Mouse (Mus musculus) neural tube, embryonic 11.5 days (tissue): ENCODE measurements around the gene Stk38l. TPM values are rescaled to one million over a fixed set of nuclear protein-coding genes. Genes with fewer than 3 reads are reported as not detected.

ENCODE experiments used
- ATAC-seq: fragments of 200-750 bp; cut with Nextera tagmentation; 2 replicates; pipeline ENCODE4 v1.8.0; 2017; ENCODE audit warnings: moderate number of reproducible peaks, mild to moderate bottlenecking, moderate TSS enrichment, moderate library complexity; ENCODE audit not compliant: insufficient read depth, low FRiP score, low TSS enrichment
- DNase-seq: peaks from one replicate; pipeline ENCODE4 v3.0.0-alpha.2; 2015; ENCODE audit warnings: low spot score
- H3K27ac ChIP-seq: fragments of 300-500 bp; sonication (generic); 2 replicates; pipeline ENCODE4 v1.5.1; 2014; ENCODE audit warnings: low read depth, mild to moderate bottlenecking, low read length
- H3K27me3 ChIP-seq: fragments of 300-500 bp; sonication (generic); 2 replicates; pipeline ENCODE4 v1.6.1; 2014; ENCODE audit warnings: mild to moderate bottlenecking, low read length, mixed read lengths; ENCODE audit not compliant: control insufficient read depth, insufficient read depth
- H3K36me3 ChIP-seq: fragments of 300-500 bp; sonication (generic); 2 replicates; pipeline ENCODE4 v1.6.1; 2014; ENCODE audit warnings: mild to moderate bottlenecking, low read length, moderate library complexity, mixed read lengths; ENCODE audit not compliant: control insufficient read depth, insufficient read depth
- H3K4me1 ChIP-seq: fragments of 300-500 bp; sonication (generic); 2 replicates; pipeline ENCODE4 v1.6.1; 2014; ENCODE audit warnings: low read length, mixed read lengths; ENCODE audit not compliant: control insufficient read depth, insufficient read depth
- H3K4me2 ChIP-seq: fragments of 300-500 bp; sonication (generic); 2 replicates; pipeline ENCODE4 v1.6.1; 2014; ENCODE audit warnings: low read depth, mild to moderate bottlenecking, moderate library complexity
- H3K4me3 ChIP-seq: fragments of 300-500 bp; sonication (generic); 2 replicates; pipeline ENCODE4 v1.5.1; 2014; ENCODE audit warnings: low read depth, low read length
- H3K9ac ChIP-seq: fragments of 300-500 bp; sonication (generic); 2 replicates; pipeline ENCODE4 v1.6.1; 2014; ENCODE audit warnings: mild to moderate bottlenecking, low read length
- H3K9me3 ChIP-seq: fragments of 300-500 bp; sonication (generic); 2 replicates; pipeline ENCODE4 v1.6.1; 2016; ENCODE audit warnings: low read length; ENCODE audit not compliant: control insufficient read depth
- WGBS: fragments of 180-500 bp; shearing (Covaris S2); extraction: QIAGEN DNeasy Blood & Tissue Kit; methylation state at CpG from one replicate; pipeline ENCODE4 v1.1.7; 2014; 5-methylcytosine and 5-hydroxymethylcytosine counted together
- polyA plus RNA-seq: library from polyadenylated mRNA; unstranded; fragments of >200 nt; fragmentation: Nextera tagmentation; extraction: Ambion mirVana; gene quantifications from 2 replicates; pipeline ENCODE4 v1.2.1, GENCODE M21; 2014

Stk38l gene
- polyA plus RNA-seq, 1 experiment from 2014 or later: 19.5 TPM

GRCm38 (mm10) chr6:146697767-146698166 is 27.0 kb upstream of the Stk38l start:
- no peaks in the 10 kb centered on the region for H3K9me3 ChIP-seq
- 74% methylated on average over 5 of the region's 5 CpGs for WGBS
- H3K4me1 ChIP-seq: no peaks in the 10 kb centered on the region
- no peaks in the 10 kb centered on the region for H3K27me3 ChIP-seq
- no peak overlapping the region for H3K27ac ChIP-seq
- no peak overlapping the region for H3K9ac ChIP-seq
- ATAC-seq: no peak
- H3K4me2 ChIP-seq: no peak overlapping the region
- no peaks in the 10 kb centered on the region for H3K36me3 ChIP-seq
- DNase-seq: no peak
- no peak overlapping the region for H3K4me3 ChIP-seq

GRCm38 (mm10) chr6:146698376-146698775 is 26.4 kb upstream of the Stk38l start:
- H3K4me1 ChIP-seq: no peaks in the 10 kb centered on the region
- 83% methylated on average over 4 of the region's 4 CpGs for WGBS
- no peak overlapping the region for H3K4me3 ChIP-seq
- no peak for DNase-seq
- H3K27ac ChIP-seq: no peak overlapping the region
- no peak for ATAC-seq
- H3K9ac ChIP-seq: no peak overlapping the region
- H3K36me3 ChIP-seq: no peaks in the 10 kb centered on the region
- H3K9me3 ChIP-seq: no peaks in the 10 kb centered on the region
- no peaks in the 10 kb centered on the region for H3K27me3 ChIP-seq
- H3K4me2 ChIP-seq: no peak overlapping the region

- WGBS: 98% methylated on average over 1 of the region's 1 CpGs
- Histone ChIP-seq H3K36me3 (no peaks in the 10 kb centered on the region), H3K27me3 (no peaks in the 10 kb centered on the region)
Observed at GRCm38 (mm10) chr6:146700461-146700860, 24.3 kb upstream of the Stk38l start.

GRCm38 (mm10) chr6:146702126-146702881 is 22.5 kb upstream of the Stk38l start:
- Histone ChIP-seq H3K4me1 (no peaks in the 10 kb centered on the region), H3K36me3 (no peaks in the 10 kb centered on the region), H3K27me3 (no peaks in the 10 kb centered on the region), H3K27ac (no peak overlapping the region), H3K4me2 (no peak overlapping the region), H3K9me3 (no peaks in the 10 kb centered on the region), H3K9ac (no peak overlapping the region), H3K4me3 (no peak overlapping the region)
- ATAC-seq (no peak), DNase-seq (no peak)
- WGBS: 53% methylated on average over 11 of the region's 11 CpGs

More at GRCm38 (mm10) chr6:146700461-146700860, 24.3 kb upstream of the Stk38l start:
- Histone ChIP-seq H3K9me3 (no peaks in the 10 kb centered on the region), H3K9ac (no peak overlapping the region), H3K4me1 (no peaks in the 10 kb centered on the region), H3K4me2 (no peak overlapping the region), H3K4me3 (no peak overlapping the region), H3K27ac (no peak overlapping the region)
- no peak for ATAC-seq
- no peak for DNase-seq

- no peaks in the 10 kb centered on the region for H3K36me3 ChIP-seq
- ATAC-seq (no peak), DNase-seq (no peak)
- no peaks in the 10 kb centered on the region for H3K4me1 ChIP-seq
- H3K27ac ChIP-seq: no peak overlapping the region
- no peak overlapping the region for H3K4me3 ChIP-seq
- WGBS: 84% methylated on average over 3 of the region's 3 CpGs
- H3K4me2 ChIP-seq: no peak overlapping the region
- no peaks in the 10 kb centered on the region for H3K9me3 ChIP-seq
- H3K27me3 ChIP-seq: no peaks in the 10 kb centered on the region
- no peak overlapping the region for H3K9ac ChIP-seq
Observed at GRCm38 (mm10) chr6:146703351-146703750, 21.4 kb upstream of the Stk38l start.

- Histone ChIP-seq H3K4me3 (no peak overlapping the region), H3K4me2 (no peak overlapping the region), H3K27me3 (no peaks in the 10 kb centered on the region), H3K9me3 (no peaks in the 10 kb centered on the region), H3K9ac (no peak overlapping the region), H3K4me1 (no peaks in the 10 kb centered on the region), H3K27ac (no peak overlapping the region), H3K36me3 (no peaks in the 10 kb centered on the region)
- ATAC-seq (no peak), DNase-seq (no peak)
- WGBS: 97% methylated on average over 1 of the region's 1 CpGs
Observed at GRCm38 (mm10) chr6:146705631-146706030, 19.2 kb upstream of the Stk38l start.

GRCm38 (mm10) chr6:146719606-146720005 is 5.2 kb upstream of the Stk38l start:
- no peak overlapping the region for H3K9ac ChIP-seq
- H3K4me3 ChIP-seq: no peak overlapping the region
- ATAC-seq (no peak), DNase-seq (no peak)
- H3K27ac ChIP-seq: no peak overlapping the region
- H3K9me3 ChIP-seq: no peaks in the 10 kb centered on the region
- no peaks in the 10 kb centered on the region for H3K36me3 ChIP-seq
- WGBS: 78% methylated on average over 1 of the region's 1 CpGs
- H3K4me1 ChIP-seq: no peaks in the 10 kb centered on the region
- H3K4me2 ChIP-seq: no peak overlapping the region
- H3K27me3 ChIP-seq: no peaks in the 10 kb centered on the region

GRCm38 (mm10) chr6:146723805-146724204 is 990 bp upstream of the Stk38l start:
- no peak for ATAC-seq
- WGBS: 92% methylated on average over 3 of the region's 3 CpGs
- Histone ChIP-seq H3K27ac (no peak overlapping the region), H3K4me1 (no peaks in the 10 kb centered on the region), H3K27me3 (no peaks in the 10 kb centered on the region), H3K36me3 (no peaks in the 10 kb centered on the region), H3K4me3 (no peak overlapping the region), H3K9me3 (no peaks in the 10 kb centered on the region), H3K4me2 (no peak overlapping the region), H3K9ac (no peak overlapping the region)
- DNase-seq: no peak

GRCm38 (mm10) chr6:146725384-146725791 is 593 bp downstream of the Stk38l start:
- ATAC-seq: peak; percentile 51
- Histone ChIP-seq H3K9me3 (no peaks in the 10 kb centered on the region), H3K4me2 (peak overlapping the region; percentile 61), H3K9ac (peak overlapping the region; percentile 79), H3K36me3 (no peaks in the 10 kb centered on the region), H3K27me3 (no peaks in the 10 kb centered on the region), H3K27ac (0 out of 2 replicates have a peak overlapping the region, but pooled peaks have one; percentile 17), H3K4me1 (no peaks in the 10 kb centered on the region), H3K4me3 (peak overlapping the region; percentile 84)
- WGBS: 0% methylated on average over 27 of the region's 30 CpGs
- DNase-seq: no peak
